Mouse (Mus musculus) embryonic fibroblast, embryonic 13.5 days (primary cell): Measurements from ENCODE around the gene Setd6. TPM values are rescaled to one million over a fixed set of nuclear protein-coding genes. Genes with fewer than 3 reads are reported as not detected.

Experiments
- H3K27ac ChIP-seq: 2 replicates; pipeline ENCODE4 v1.5.1; 2012; ENCODE audit warnings: low read length, control low read depth, inconsistent platforms; ENCODE audit not compliant: insufficient read depth
- H3K4me1 ChIP-seq: 2 replicates; pipeline ENCODE4 v1.6.1; 2011; ENCODE audit warnings: low read length; ENCODE audit not compliant: control insufficient read depth, insufficient read depth
- H3K4me3 ChIP-seq: 2 replicates; pipeline ENCODE4 v1.5.1; 2011; ENCODE audit warnings: mild to moderate bottlenecking, control low read depth, low read length; ENCODE audit not compliant: insufficient read depth
- CTCF ChIP-seq: IDR thresholded peaks from 2 replicates; pipeline ENCODE4 v1.5.1; 2011; ENCODE audit warnings: mild to moderate bottlenecking, control low read depth, low read length, moderate library complexity, borderline replicate concordance; ENCODE audit not compliant: insufficient read depth
- POLR2A ChIP-seq: IDR thresholded peaks from 2 replicates; pipeline ENCODE4 v1.6.1; 2011; ENCODE audit warnings: low read depth, mild to moderate bottlenecking, control low read depth, low read length, moderate library complexity
- polyA plus RNA-seq: library from polyadenylated mRNA; stranded (reverse); fragments of >200 nt; gene quantifications from 2 replicates; pipeline ENCODE4 v1.2.4, GENCODE M21; 2011; ENCODE audit warnings: low read depth; ENCODE audit not compliant: missing spikeins, insufficient read length

The Setd6 gene
- polyA plus RNA-seq, 1 experiment, result 16.8 TPM

DNA sequence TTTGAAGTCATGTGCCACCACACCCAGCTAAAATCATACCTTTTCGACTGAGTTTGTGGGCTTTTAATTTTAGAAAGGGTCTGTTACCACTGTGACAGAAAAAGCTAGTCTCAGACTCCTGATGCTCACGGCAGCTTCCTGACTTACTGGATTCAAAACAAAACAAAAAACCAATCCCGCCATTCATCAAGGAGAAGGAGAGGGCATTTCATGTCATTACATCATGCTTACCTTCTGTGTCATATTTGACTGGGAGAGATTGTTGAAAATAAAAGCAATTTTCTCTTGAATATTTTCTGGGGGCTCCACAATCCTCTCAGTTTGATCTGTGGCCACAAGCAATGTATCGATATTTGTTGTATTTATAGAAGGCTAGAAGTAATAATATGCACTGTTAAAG lies 32.3 kb downstream of the Setd6 start:
- TF ChIP-seq CTCF, result no peak
- TF ChIP-seq POLR2A, result no peak
- Histone ChIP-seq H3K4me3 (no peak overlapping the region), H3K4me1 (no peaks in the 10 kb centered on the region), H3K27ac (no peak overlapping the region; the same call in 1 of the 2 replicates)

DNA sequence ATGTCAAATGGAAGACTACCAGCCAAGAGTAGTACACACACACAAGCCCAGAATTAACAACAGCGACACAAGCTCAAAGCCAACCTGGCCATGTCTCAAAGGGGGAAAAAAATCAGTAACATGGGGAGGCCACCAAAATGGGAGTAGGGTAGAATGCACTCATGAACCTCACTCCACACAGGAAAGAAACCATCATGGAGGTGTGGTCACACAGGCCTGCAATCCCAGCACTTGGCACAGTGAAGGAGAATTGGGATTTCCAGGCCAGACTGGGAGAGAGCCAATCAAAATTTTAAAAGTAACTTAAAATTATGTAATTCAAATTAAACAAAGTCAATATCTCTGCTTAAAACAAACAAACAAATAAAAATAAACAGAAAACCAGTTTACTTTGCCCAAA lies 36.2 kb downstream of the Setd6 start:
- no peak for TF ChIP-seq CTCF
- TF ChIP-seq POLR2A, result no peak

DNA sequence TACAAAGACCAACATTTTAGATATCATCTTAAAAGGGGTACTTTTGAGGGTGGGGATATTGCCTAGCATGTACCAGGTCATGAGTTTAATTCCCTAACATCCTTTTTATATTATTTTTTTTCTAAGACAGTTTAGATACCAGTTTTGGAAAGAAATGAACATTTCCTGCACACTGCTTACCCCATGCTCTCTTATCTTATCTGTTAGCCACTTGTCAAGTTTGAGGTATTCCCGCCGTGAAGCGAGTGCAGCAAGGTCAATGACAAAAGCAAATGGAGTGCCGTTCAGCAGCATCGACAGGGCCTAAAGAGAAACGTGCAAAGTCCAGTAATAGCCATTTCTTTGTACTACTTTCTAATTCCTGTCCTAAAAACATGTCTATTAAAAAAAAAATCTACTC lies 44.6 kb downstream of the Setd6 start:
- no peak overlapping the region for H3K4me3 ChIP-seq
- H3K4me1 ChIP-seq, result no peaks in the 10 kb centered on the region
- TF ChIP-seq CTCF (no peak), POLR2A (no peak)
- no peak overlapping the region for H3K27ac ChIP-seq

More for the DNA sequence above, 36.2 kb downstream of the Setd6 start:
- Histone ChIP-seq H3K4me3 (no peak overlapping the region), H3K4me1 (no peaks in the 10 kb centered on the region), H3K27ac (no peak overlapping the region)

DNA sequence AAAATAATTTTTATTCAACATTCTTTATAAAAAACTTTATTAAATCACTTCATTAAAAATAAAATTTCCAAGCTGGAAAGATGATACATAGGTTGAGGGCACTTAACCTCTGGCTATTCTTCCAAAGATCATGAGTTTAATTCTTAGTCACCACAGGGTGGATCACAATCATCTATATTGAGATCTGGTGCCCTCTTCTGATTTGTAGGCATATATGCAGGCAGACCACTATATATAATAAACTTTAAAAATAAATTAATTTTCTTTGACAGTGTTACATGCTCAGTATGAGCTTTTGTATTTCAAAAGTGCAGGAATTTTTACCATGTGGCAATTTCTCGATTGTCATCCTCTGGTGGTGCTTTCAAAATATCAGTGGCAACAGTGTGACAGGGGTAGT lies 48.5 kb downstream of the Setd6 start:
- H3K4me1 ChIP-seq, result no peaks in the 10 kb centered on the region
- no peak overlapping the region for H3K27ac ChIP-seq
- TF ChIP-seq POLR2A, result no peak
- TF ChIP-seq CTCF, result no peak
- no peak overlapping the region for H3K4me3 ChIP-seq

Other genes with a start within 250 kb of the Setd6 start
- 119 and 120 TPM in 2 replicates for gene Csnk2a2, start 225.8 kb upstream of the Setd6 start, polyA plus RNA-seq
- gene Ccdc113, start 181.8 kb upstream of the Setd6 start, polyA plus RNA-seq, result not detected in 2 replicates
- gene Prss54, start 139.5 kb upstream of the Setd6 start, polyA plus RNA-seq, result not detected in 2 replicates
- 6.8 and 7.0 TPM in 2 replicates for gene Gins3, start 82.4 kb upstream of the Setd6 start, polyA plus RNA-seq
- gene Ndrg4, start 38.9 kb upstream of the Setd6 start, polyA plus RNA-seq, result 49.7 and 67.9 TPM in 2 replicates
- 124 and 145 TPM in 2 replicates for gene Cnot1, start 91.6 kb downstream of the Setd6 start, polyA plus RNA-seq
- gene Sap18b, start 109.5 kb downstream of the Setd6 start, polyA plus RNA-seq, result 164 and 214 TPM in 2 replicates
- gene Slc38a7, start 137.7 kb downstream of the Setd6 start, polyA plus RNA-seq, result 16.7 and 23.2 TPM in 2 replicates
- 122 and 144 TPM in 2 replicates for gene Got2, start 172.7 kb downstream of the Setd6 start, polyA plus RNA-seq